Mouse (Mus musculus): Measurements from ENCODE around the gene Chd9. TPM values are rescaled to one million over a fixed set of nuclear protein-coding genes. Genes with fewer than 3 reads are reported as not detected.
A peak's percentile ranks its signal among the peaks of the same experiment; 100 is the strongest.

The Chd9 gene
- polyA plus RNA-seq, 1 experiment from 2014 or later = 85.2 TPM

DNA sequence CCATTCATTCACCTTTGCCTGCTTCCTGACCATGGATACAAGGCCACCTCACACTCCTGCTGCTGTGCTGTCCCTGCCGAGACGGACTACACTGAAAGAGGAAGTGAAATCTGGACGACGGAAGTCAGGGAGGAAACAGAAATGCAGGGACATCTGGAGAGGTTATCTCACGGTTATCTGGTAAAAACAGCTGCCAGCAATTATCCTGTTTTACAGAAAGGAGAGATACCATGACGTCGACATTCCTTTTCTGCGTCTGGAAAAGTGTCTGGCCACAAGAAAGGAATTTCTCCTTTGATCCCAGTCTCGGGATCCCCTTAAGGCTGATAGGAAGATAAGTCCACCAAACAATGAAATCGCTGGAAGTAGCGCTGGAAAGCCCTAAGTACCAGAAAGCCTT lies 5.7 kb upstream of the Chd9 start:
- WGBS = 72% methylated on average over 11 of the region's 11 CpGs

DNA sequence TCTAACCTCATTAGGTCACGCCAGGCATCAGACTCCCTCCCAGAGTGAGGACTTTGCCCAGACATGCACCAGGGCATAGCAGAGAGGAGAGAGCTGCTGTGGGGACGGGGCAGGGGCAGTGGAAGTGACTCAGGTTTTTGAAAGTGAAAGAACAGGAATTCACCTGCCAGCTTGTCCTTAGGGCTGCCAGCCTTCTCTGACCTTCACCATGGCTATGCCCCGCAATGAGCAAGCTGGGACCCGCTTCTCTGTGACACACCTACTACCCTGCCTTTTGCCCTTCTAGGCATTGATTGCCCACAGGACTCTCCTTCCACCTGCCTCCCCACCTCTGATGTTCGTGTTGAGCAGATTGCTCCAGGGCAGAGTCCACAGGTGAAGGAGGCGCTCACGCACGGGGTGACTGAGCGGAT lies 2.7 kb upstream of the Chd9 start:
- no peaks in the 10 kb centered on the region for H3K9me3 ChIP-seq (replicated peaks)
- H3K9ac ChIP-seq = no peak overlapping the region
- WGBS = 89% methylated on average over 9 of the region's 9 CpGs
- no peak overlapping the region for H3K4me2 ChIP-seq
- H3K4me1 ChIP-seq = peaks cover 18% of the 10 kb centered on the region
- H3K36me3 ChIP-seq (ENCODE audit: poor library complexity, severe bottlenecking) = no peaks in the 10 kb centered on the region
- H3K27me3 ChIP-seq = no peaks in the 10 kb centered on the region
- no peak for ATAC-seq
- no peak overlapping the region for H3K27ac ChIP-seq
- no peak overlapping the region for H3K4me3 ChIP-seq

More for the DNA sequence above, 5.7 kb upstream of the Chd9 start:
- no peak overlapping the region for H3K27ac ChIP-seq
- no peaks in the 10 kb centered on the region for H3K27me3 ChIP-seq
- H3K4me1 ChIP-seq = 0 out of 2 replicates have a peak, but pooled peaks cover 3% of the 10 kb centered on the region
- H3K4me2 ChIP-seq = no peak overlapping the region
- no peak for ATAC-seq
- no peak overlapping the region for H3K4me3 ChIP-seq
- no peaks in the 10 kb centered on the region for H3K9me3 ChIP-seq (replicated peaks)
- no peaks in the 10 kb centered on the region for H3K36me3 ChIP-seq (ENCODE audit: poor library complexity, severe bottlenecking)
- H3K9ac ChIP-seq = no peak overlapping the region

DNA sequence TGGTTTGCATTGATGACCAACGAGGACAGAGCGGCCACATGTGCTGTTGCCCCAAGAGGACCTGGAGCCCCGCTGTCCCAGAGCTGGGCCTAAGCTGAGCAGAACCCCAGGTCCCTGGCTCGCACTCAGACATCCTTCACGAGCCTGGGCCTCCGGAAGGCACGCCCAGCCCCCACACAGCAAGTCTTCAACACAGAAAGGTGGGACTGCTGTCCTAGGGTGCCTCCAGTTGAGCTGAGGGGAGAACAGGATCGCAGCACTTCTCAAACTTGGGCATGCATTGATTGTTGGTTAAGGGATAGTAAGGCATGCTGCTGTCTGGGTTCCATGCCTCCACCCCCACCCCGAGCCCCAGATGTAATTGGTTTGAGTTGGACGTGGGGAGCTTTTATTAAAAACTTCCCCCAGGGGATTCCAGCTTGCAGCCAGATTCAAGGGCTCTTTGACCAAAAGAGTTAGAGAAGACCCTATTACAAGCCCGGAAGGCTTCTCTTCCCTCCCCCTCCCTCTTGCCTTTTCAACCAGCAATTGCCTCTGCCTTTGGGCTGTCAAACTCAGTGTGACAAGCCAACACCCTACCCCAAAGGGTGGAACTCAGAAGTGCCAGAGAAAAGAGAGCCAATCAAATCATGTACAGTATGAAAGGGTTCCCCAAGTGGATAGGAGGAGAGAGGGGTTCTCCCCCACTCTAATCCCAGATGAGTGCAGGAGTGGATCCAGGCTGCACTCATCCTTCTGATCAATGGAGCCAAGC lies 1.0 kb downstream of the Chd9 start:
- peak overlapping the region; percentile 76 for H3K4me2 ChIP-seq
- H3K27ac ChIP-seq = peak overlapping the region; percentile 73
- H3K27me3 ChIP-seq = no peaks in the 10 kb centered on the region
- under 1% methylated on average over 11 of the region's 11 CpGs for WGBS
- ATAC-seq = peak; percentile 76
- no peaks in the 10 kb centered on the region for H3K9me3 ChIP-seq (replicated peaks)
- H3K9ac ChIP-seq = peak overlapping the region; percentile 72
- peak overlapping the region; percentile 47 for H3K4me3 ChIP-seq
- H3K36me3 ChIP-seq (ENCODE audit: poor library complexity, severe bottlenecking) = no peaks in the 10 kb centered on the region
- H3K4me1 ChIP-seq = peaks cover 18% of the 10 kb centered on the region

- no peaks in the 10 kb centered on the region for H3K36me3 ChIP-seq (ENCODE audit: poor library complexity, severe bottlenecking)
- 86% methylated on average over 1 of the region's 1 CpGs for WGBS
- no peaks in the 10 kb centered on the region for H3K27me3 ChIP-seq
- peaks cover 18% of the 10 kb centered on the region for H3K4me1 ChIP-seq
- no peak overlapping the region for H3K9ac ChIP-seq
- no peaks in the 10 kb centered on the region for H3K9me3 ChIP-seq (replicated peaks)
- H3K4me3 ChIP-seq = no peak overlapping the region
- ATAC-seq = no peak
- no peak overlapping the region for H3K27ac ChIP-seq
- peak overlapping the region; percentile 76; the same call in 1 of the 2 replicates for H3K4me2 ChIP-seq
Observed at GRCm38 (mm10) chr8:90829825-90830224, 1.7 kb downstream of the Chd9 start.

GRCm38 (mm10) chr8:90830980-90831379 lies 2.8 kb downstream of the Chd9 start:
- Histone ChIP-seq H3K4me2 (no peak overlapping the region), H3K36me3 (ENCODE audit: poor library complexity, severe bottlenecking) (no peaks in the 10 kb centered on the region), H3K27me3 (no peaks in the 10 kb centered on the region), H3K9ac (no peak overlapping the region), H3K27ac (no peak overlapping the region), H3K9me3 (replicated peaks) (no peaks in the 10 kb centered on the region), H3K4me1 (peaks cover 18% of the 10 kb centered on the region), H3K4me3 (no peak overlapping the region)
- no peak for ATAC-seq
- 65% methylated on average over 8 of the region's 8 CpGs for WGBS

DNA sequence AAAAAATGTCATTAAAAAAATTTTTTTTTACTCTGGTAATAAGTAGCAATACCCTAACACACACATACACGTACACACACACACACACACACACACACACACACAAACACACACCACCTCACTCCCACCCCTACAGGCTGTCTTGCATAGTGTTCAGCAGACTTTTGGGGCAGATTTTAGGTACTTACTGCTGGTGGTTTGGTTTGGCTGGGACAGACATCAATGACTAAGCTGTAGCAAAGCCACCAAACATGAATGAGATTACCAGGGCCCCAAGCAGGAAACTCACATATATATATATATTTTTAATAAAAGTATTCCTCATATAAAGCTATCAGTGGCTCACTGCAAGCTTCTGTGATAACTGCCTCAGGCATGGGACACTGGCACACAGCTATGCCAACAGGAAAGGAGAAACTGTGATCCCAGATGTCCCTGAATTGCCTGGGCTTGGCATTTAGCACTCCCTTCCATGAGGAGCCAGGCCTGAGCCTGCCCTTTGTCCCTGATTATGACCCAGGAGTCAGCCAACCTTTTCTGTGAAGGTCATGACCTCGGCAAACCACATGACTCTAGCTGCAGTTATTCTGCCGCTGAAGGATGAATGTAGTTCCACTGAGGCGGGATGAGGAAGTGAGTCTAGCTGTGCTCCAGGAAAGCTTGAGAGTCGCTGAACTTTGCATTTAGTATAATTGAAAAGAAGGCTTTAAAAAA lies 4.6 kb downstream of the Chd9 start:
- H3K27me3 ChIP-seq = no peaks in the 10 kb centered on the region
- H3K4me2 ChIP-seq = no peak overlapping the region
- H3K27ac ChIP-seq = no peak overlapping the region
- peaks cover 17% of the 10 kb centered on the region for H3K4me1 ChIP-seq
- no peak overlapping the region for H3K9ac ChIP-seq
- H3K9me3 ChIP-seq (replicated peaks) = no peaks in the 10 kb centered on the region
- 45% methylated on average over 5 of the region's 5 CpGs for WGBS
- H3K4me3 ChIP-seq = no peak overlapping the region
- no peak for ATAC-seq
- no peaks in the 10 kb centered on the region for H3K36me3 ChIP-seq (ENCODE audit: poor library complexity, severe bottlenecking)

GRCm38 (mm10) chr8:90833628-90834320 lies 5.6 kb downstream of the Chd9 start:
- WGBS = 72% methylated on average over 6 of the region's 6 CpGs
- H3K27ac ChIP-seq = no peak overlapping the region
- no peak overlapping the region for H3K9ac ChIP-seq
- H3K36me3 ChIP-seq (ENCODE audit: poor library complexity, severe bottlenecking) = no peaks in the 10 kb centered on the region
- peaks cover 9% of the 10 kb centered on the region for H3K4me1 ChIP-seq
- no peak for ATAC-seq
- no peaks in the 10 kb centered on the region for H3K9me3 ChIP-seq (replicated peaks)
- H3K4me2 ChIP-seq = no peak overlapping the region
- no peak overlapping the region for H3K4me3 ChIP-seq
- H3K27me3 ChIP-seq = no peaks in the 10 kb centered on the region

GRCm38 (mm10) chr8:90834321-90834672 lies 6.1 kb downstream of the Chd9 start:
- Histone ChIP-seq H3K4me3 (no peak overlapping the region), H3K4me1 (peaks cover 3% of the 10 kb centered on the region), H3K27me3 (no peaks in the 10 kb centered on the region), H3K9ac (no peak overlapping the region), H3K27ac (no peak overlapping the region), H3K36me3 (ENCODE audit: poor library complexity, severe bottlenecking) (no peaks in the 10 kb centered on the region), H3K9me3 (replicated peaks) (no peaks in the 10 kb centered on the region), H3K4me2 (no peak overlapping the region)
- no peak for ATAC-seq
- WGBS = 78% methylated on average over 3 of the region's 3 CpGs

GRCm38 (mm10) chr8:90837440-90837839 lies 9.3 kb downstream of the Chd9 start:
- Histone ChIP-seq H3K4me3 (no peak overlapping the region), H3K36me3 (ENCODE audit: poor library complexity, severe bottlenecking) (no peaks in the 10 kb centered on the region), H3K27ac (no peak overlapping the region), H3K4me1 (peaks cover 5% of the 10 kb centered on the region; the same call in 1 of the 2 replicates), H3K4me2 (no peak overlapping the region), H3K27me3 (no peaks in the 10 kb centered on the region), H3K9ac (no peak overlapping the region), H3K9me3 (replicated peaks) (no peaks in the 10 kb centered on the region)
- no peak for ATAC-seq
- WGBS = 96% methylated on average over 6 of the region's 6 CpGs

GRCm38 (mm10) chr8:90839725-90840714 lies 11.9 kb downstream of the Chd9 start:
- 83% methylated on average over 11 of the region's 11 CpGs for WGBS
- Histone ChIP-seq H3K9me3 (replicated peaks) (no peaks in the 10 kb centered on the region), H3K4me3 (no peak overlapping the region), H3K4me1 (peaks cover 5% of the 10 kb centered on the region; the same call in 1 of the 2 replicates), H3K4me2 (no peak overlapping the region), H3K9ac (no peak overlapping the region), H3K27me3 (no peaks in the 10 kb centered on the region), H3K27ac (no peak overlapping the region), H3K36me3 (ENCODE audit: poor library complexity, severe bottlenecking) (no peaks in the 10 kb centered on the region)
- no peak for ATAC-seq

GRCm38 (mm10) chr8:90841321-90841720 lies 13.2 kb downstream of the Chd9 start:
- Histone ChIP-seq H3K27ac (0 out of 2 replicates have a peak overlapping the region, but pooled peaks have one; percentile 16), H3K4me3 (no peak overlapping the region), H3K36me3 (ENCODE audit: poor library complexity, severe bottlenecking) (no peaks in the 10 kb centered on the region), H3K9ac (no peak overlapping the region), H3K4me2 (no peak overlapping the region), H3K4me1 (peaks cover 5% of the 10 kb centered on the region; the same call in 1 of the 2 replicates), H3K27me3 (no peaks in the 10 kb centered on the region), H3K9me3 (replicated peaks) (no peaks in the 10 kb centered on the region)
- no peak for ATAC-seq
- 39% methylated on average over 13 of the region's 13 CpGs for WGBS

Data from forebrain, embryonic 13.5 days (tissue).